Mouse (Mus musculus) embryonic facial prominence, embryonic 14.5 days (tissue): ENCODE measurements around the gene Ulk2. TPM values are rescaled to one million over a fixed set of nuclear protein-coding genes. Genes with fewer than 3 reads are reported as not detected.
"Not testable (repeated sequence)": the region's sequence is repeated elsewhere in the genome, so short reads cannot be mapped to it uniquely, and the experiment has no call there.

Experiments used
- ATAC-seq: fragments of 200-750 bp; cut with Nextera tagmentation; 2 replicates; pipeline ENCODE4 v1.8.0; 2017; ENCODE audit warnings: low read depth, moderate number of reproducible peaks, moderate TSS enrichment
- DNase-seq: peaks from one replicate; pipeline ENCODE4 v3.0.0-alpha.2; 2015; ENCODE audit warnings: low spot score
- H3K27ac ChIP-seq: fragments of 300-500 bp; sonication (generic); replicated peaks from 2 replicates; pipeline ENCODE4 v1.5.1; 2014; ENCODE audit warnings: low read depth, mild to moderate bottlenecking, low read length, moderate library complexity
- H3K27me3 ChIP-seq: fragments of 300-500 bp; sonication (generic); replicated peaks from 2 replicates; pipeline ENCODE4 v1.6.1; 2014; ENCODE audit warnings: low read length; ENCODE audit not compliant: control insufficient read depth, insufficient read depth
- H3K36me3 ChIP-seq: fragments of 300-500 bp; sonication (generic); 2 replicates; pipeline ENCODE4 v1.6.1; 2014; ENCODE audit warnings: low read length, mixed read lengths; ENCODE audit not compliant: control insufficient read depth, insufficient read depth
- H3K4me1 ChIP-seq: fragments of 300-500 bp; sonication (generic); 2 replicates; pipeline ENCODE4 v1.6.1; 2014; ENCODE audit warnings: antibody characterized with exemption, low read length; ENCODE audit not compliant: control insufficient read depth, insufficient read depth
- H3K4me2 ChIP-seq: fragments of 300-500 bp; sonication (generic); 2 replicates; pipeline ENCODE4 v1.6.1; 2014; ENCODE audit warnings: low read depth, mild to moderate bottlenecking, low read length, moderate library complexity, mixed read lengths
- H3K4me3 ChIP-seq: fragments of 300-500 bp; sonication (generic); 2 replicates; pipeline ENCODE4 v1.5.1; 2014; ENCODE audit warnings: low read depth, mild to moderate bottlenecking, low read length
- H3K9ac ChIP-seq: fragments of 300-500 bp; sonication (generic); 2 replicates; pipeline ENCODE4 v1.6.1; 2014; ENCODE audit warnings: low read depth, mild to moderate bottlenecking, low read length, moderate library complexity, mixed read lengths
- H3K9me3 ChIP-seq: fragments of 300-500 bp; sonication (generic); 2 replicates; pipeline ENCODE4 v1.6.1; 2016; ENCODE audit warnings: low read length; ENCODE audit not compliant: control insufficient read depth
- WGBS: fragments of 180-500 bp; shearing (Covaris S2); extraction: QIAGEN DNeasy Blood & Tissue Kit; methylation state at CpG from one replicate; pipeline ENCODE4 v1.1.7; 2014; 5-methylcytosine and 5-hydroxymethylcytosine counted together
- polyA plus RNA-seq: library from polyadenylated mRNA; unstranded; fragments of >200 nt; fragmentation: Nextera tagmentation; extraction: Ambion mirVana; gene quantifications from 2 replicates; pipeline ENCODE4 v1.2.1, GENCODE M21; 2014

Ulk2 gene
- polyA plus RNA-seq, 1 experiment from 2014 or later = 26.4 TPM

GRCm38 (mm10) chr11:61854211-61854987, 474 bp downstream of the Ulk2 start:
- peak; percentile 90 for DNase-seq
- peak; percentile 87 for ATAC-seq
- Histone ChIP-seq H3K4me3 (peak overlapping the region; percentile 95), H3K4me2 (peak overlapping the region; percentile 87), H3K9ac (peak overlapping the region; percentile 96), H3K36me3 (peaks cover 21% of the 10 kb centered on the region; the same call in 1 of the 2 replicates), H3K4me1 (peaks cover 6% of the 10 kb centered on the region), H3K27ac (peak overlapping the region; percentile 88), H3K27me3 (no peaks in the 10 kb centered on the region), H3K9me3 (no peaks in the 10 kb centered on the region)
- WGBS = 0% methylated on average over 26 of the region's 87 CpGs

GRCm38 (mm10) chr11:61853659-61854058, 1.2 kb downstream of the Ulk2 start:
- no peaks in the 10 kb centered on the region for H3K9me3 ChIP-seq
- ATAC-seq = no peak
- H3K36me3 ChIP-seq = peaks cover 23% of the 10 kb centered on the region; the same call in 1 of the 2 replicates

GRCm38 (mm10) chr11:61852916-61853315, 2.0 kb downstream of the Ulk2 start:
- no peak overlapping the region for H3K4me2 ChIP-seq
- peaks cover 6% of the 10 kb centered on the region for H3K4me1 ChIP-seq
- no peak overlapping the region for H3K27ac ChIP-seq
- H3K4me3 ChIP-seq = no peak overlapping the region
- peaks cover 23% of the 10 kb centered on the region; the same call in 1 of the 2 replicates for H3K36me3 ChIP-seq
- DNase-seq (no peak), ATAC-seq (no peak)
- H3K9me3 ChIP-seq = no peaks in the 10 kb centered on the region
- no peak overlapping the region for H3K9ac ChIP-seq
- no peaks in the 10 kb centered on the region for H3K27me3 ChIP-seq

More at GRCm38 (mm10) chr11:61853659-61854058, 1.2 kb downstream of the Ulk2 start:
- Histone ChIP-seq H3K9ac (peak overlapping the region; percentile 96), H3K27me3 (no peaks in the 10 kb centered on the region), H3K4me1 (peaks cover 6% of the 10 kb centered on the region), H3K4me2 (peak overlapping the region; percentile 87), H3K4me3 (peak overlapping the region; percentile 95), H3K27ac (peak overlapping the region; percentile 88; the same call in 1 of the 2 replicates)
- 5% methylated on average over 5 of the region's 5 CpGs for WGBS
- no peak for DNase-seq

- Histone ChIP-seq H3K4me3 (no peak overlapping the region), H3K27me3 (no peaks in the 10 kb centered on the region), H3K9me3 (no peaks in the 10 kb centered on the region), H3K4me2 (no peak overlapping the region), H3K4me1 (peaks cover 6% of the 10 kb centered on the region), H3K36me3 (peaks cover 23% of the 10 kb centered on the region; the same call in 1 of the 2 replicates), H3K27ac (no peak overlapping the region), H3K9ac (no peak overlapping the region)
- 88% methylated on average over 3 of the region's 3 CpGs for WGBS
- DNase-seq (no peak), ATAC-seq (no peak)
These were observed 3.7 kb downstream of the Ulk2 start for GRCm38 (mm10) chr11:61851195-61851594.

GRCm38 (mm10) chr11:61840663-61841062, 14.2 kb downstream of the Ulk2 start:
- not testable (repeated sequence) for DNase-seq, H3K4me3 ChIP-seq, H3K27me3 ChIP-seq, H3K4me1 ChIP-seq, H3K9ac ChIP-seq, ATAC-seq, H3K9me3 ChIP-seq, H3K4me2 ChIP-seq, H3K27ac ChIP-seq
- H3K36me3 ChIP-seq = peaks cover 50% of the 10 kb centered on the region
- WGBS = 69% methylated on average over 3 of the region's 3 CpGs

GRCm38 (mm10) chr11:61839940-61840339, 14.9 kb downstream of the Ulk2 start:
- DNase-seq = no peak
- H3K4me2 ChIP-seq = no peak overlapping the region
- no peaks in the 10 kb centered on the region for H3K27me3 ChIP-seq
- peaks cover 44% of the 10 kb centered on the region for H3K36me3 ChIP-seq
- no peak for ATAC-seq
- no peaks in the 10 kb centered on the region for H3K4me1 ChIP-seq
- H3K4me3 ChIP-seq = no peak overlapping the region
- no peaks in the 10 kb centered on the region for H3K9me3 ChIP-seq
- no peak overlapping the region for H3K27ac ChIP-seq
- no peak overlapping the region for H3K9ac ChIP-seq

GRCm38 (mm10) chr11:61839182-61839581, 15.7 kb downstream of the Ulk2 start:
- no peak for DNase-seq
- no peaks in the 10 kb centered on the region for H3K4me1 ChIP-seq
- H3K27ac ChIP-seq = no peak overlapping the region
- 83% methylated on average over 1 of the region's 1 CpGs for WGBS
- no peaks in the 10 kb centered on the region for H3K9me3 ChIP-seq
- no peaks in the 10 kb centered on the region for H3K27me3 ChIP-seq
- no peak for ATAC-seq
- H3K4me2 ChIP-seq = no peak overlapping the region
- no peak overlapping the region for H3K9ac ChIP-seq
- H3K36me3 ChIP-seq = peaks cover 45% of the 10 kb centered on the region
- no peak overlapping the region for H3K4me3 ChIP-seq

GRCm38 (mm10) chr11:61809793-61810192, 45.1 kb downstream of the Ulk2 start:
- Histone ChIP-seq H3K9ac (no peak overlapping the region), H3K4me3 (no peak overlapping the region), H3K27me3 (no peaks in the 10 kb centered on the region), H3K27ac (no peak overlapping the region), H3K36me3 (peaks cover 74% of the 10 kb centered on the region), H3K4me2 (no peak overlapping the region), H3K9me3 (no peaks in the 10 kb centered on the region), H3K4me1 (no peaks in the 10 kb centered on the region)
- ATAC-seq = no peak
- no peak for DNase-seq
- WGBS = 40% methylated on average over 4 of the region's 4 CpGs
